Mouse (Mus musculus): ENCODE measurements around the gene C530008M17Rik.
"Not testable (repeated sequence)": the region's sequence is repeated elsewhere in the genome, so short reads cannot be mapped to it uniquely, and the experiment has no call there.

Gene C530008M17Rik

GRCm38 (mm10) chr5:76910807-76911206, 254.5 kb downstream of the C530008M17Rik start:
- no peak for DNase-seq

GRCm38 (mm10) chr5:76912522-76912921, 256.2 kb downstream of the C530008M17Rik start:
- not testable (repeated sequence) for DNase-seq

GRCm38 (mm10) chr5:76922833-76923232, 266.5 kb downstream of the C530008M17Rik start:
- no peak for DNase-seq
